Comparison of ENCODE assay signal across 19 mouse cellular contexts in the genomic region with DNA sequence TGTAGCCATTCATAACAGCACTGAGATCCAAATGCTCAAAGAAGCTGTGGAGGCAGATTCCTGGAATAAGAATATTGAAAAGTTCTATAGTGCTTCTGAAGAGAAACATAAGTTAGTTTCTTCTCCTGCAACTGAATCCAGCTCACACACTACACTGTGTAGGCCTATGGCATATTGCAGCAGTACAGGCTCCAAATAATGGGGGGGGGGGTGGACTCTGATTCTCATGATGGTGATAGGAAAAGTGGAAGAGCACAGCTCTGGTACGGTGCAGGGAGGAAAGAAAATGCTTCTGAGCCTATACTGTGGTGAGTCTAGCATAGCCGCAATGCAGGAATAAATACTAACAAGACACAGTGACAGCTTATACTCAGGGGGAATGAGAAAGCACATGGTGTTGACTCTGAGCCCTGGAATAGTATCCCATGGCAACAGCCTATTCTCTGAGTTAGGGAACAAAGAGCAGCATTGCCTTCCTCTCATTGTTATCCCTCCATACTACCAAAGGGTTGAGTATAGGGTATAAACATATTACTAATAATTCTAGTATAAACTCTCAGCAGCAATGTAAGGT.
DNase-seq lines count a peak whose midpoint lies in the region; ATAC-seq and TF ChIP-seq lines count a peak whose summit lies in the region.
"Had no signal": no experiment of that assay in that cellular context is flagged by ENCODE, and none has a peak within 500 bp of the region (broad histone marks: within the 10 kb centered on the region; RNA-seq: fewer than 3 reads in every experiment).

No protein-coding gene starts in this region.

- WGBS in neural tube, embryonic 13.5 days = 52% methylated on average over 2 of the region's 2 CpGs
- WGBS in forebrain, postnatal 0 days = 71% methylated on average over 2 of the region's 2 CpGs
- WGBS in midbrain, embryonic 13.5 days = 61% methylated on average over 2 of the region's 2 CpGs

- no peak for DNase-seq in neural tube, embryonic 10.5 days (ENCODE audit: extremely low spot score, low spot score)
- no peak for DNase-seq in forebrain, postnatal 0 days
- no peak for DNase-seq in spleen, postnatal 10 days (ENCODE audit: low spot score in 2 of 2)
- no peak for DNase-seq in cerebellum, postnatal 10 days
- DNase-seq in lung, postnatal 36 days = no peak
- DNase-seq: cerebellum, adult 11 months; cerebellum, postnatal 36 days; heart, postnatal 14 days; layer of hippocampus, postnatal 36 days; lung, adult 2 months; lung, postnatal 4 days; thymus, adult 18-20 months had no signal

- no peak overlapping the region for H3K4me3 ChIP-seq in neural tube, embryonic 13.5 days
- no peak overlapping the region for H3K4me3 ChIP-seq in forebrain, postnatal 0 days (ENCODE audit: low read depth, low read length)
- no peak overlapping the region for H3K4me3 ChIP-seq in midbrain, embryonic 13.5 days (replicated peaks)
- H3K4me3 ChIP-seq: erythroblast, embryonic 14.5 days; intestine, embryonic 15.5 days; kidney, embryonic 15.5 days had no signal

- no peak overlapping the region for H3K4me2 ChIP-seq in neural tube, embryonic 13.5 days
- H3K4me2 ChIP-seq in forebrain, postnatal 0 days (ENCODE audit: low read depth) = no peak overlapping the region
- no peak overlapping the region for H3K4me2 ChIP-seq in midbrain, embryonic 13.5 days (replicated peaks)
- H3K4me2 ChIP-seq: heart, embryonic 11.5 days; intestine, embryonic 15.5 days; kidney, embryonic 15.5 days had no signal

- ATAC-seq in neural tube, embryonic 13.5 days (ENCODE audit: low read depth) = peak; percentile 80
- ATAC-seq in forebrain, postnatal 0 days = peak; percentile 86
- ATAC-seq in midbrain, embryonic 13.5 days = peak; percentile 79
- ATAC-seq: intestine, embryonic 15.5 days had no signal

- TF ChIP-seq CTCF in forebrain, postnatal 0 days (IDR thresholded peaks at IDR 0.05; ENCODE audit: low read depth) = no peak

- no peaks in the 10 kb centered on the region for H3K36me3 ChIP-seq in neural tube, embryonic 13.5 days
- H3K36me3 ChIP-seq in forebrain, postnatal 0 days (ENCODE audit: insufficient read depth) = no peaks in the 10 kb centered on the region
- no peaks in the 10 kb centered on the region for H3K36me3 ChIP-seq in midbrain, embryonic 13.5 days
- H3K36me3 ChIP-seq: G1E; intestine, embryonic 15.5 days; kidney, embryonic 15.5 days had no signal

- H3K27ac ChIP-seq in neural tube, embryonic 13.5 days (replicated peaks) = no peak overlapping the region
- no peak overlapping the region for H3K27ac ChIP-seq in forebrain, postnatal 0 days (ENCODE audit: low read depth, low read length)
- H3K27ac ChIP-seq in midbrain, embryonic 13.5 days = no peak overlapping the region
- H3K27ac ChIP-seq: intestine, embryonic 15.5 days; kidney, embryonic 15.5 days had no signal

- H3K9me3 ChIP-seq in neural tube, embryonic 13.5 days = no peaks in the 10 kb centered on the region
- H3K9me3 ChIP-seq in forebrain, postnatal 0 days (ENCODE audit: low read length) = no peaks in the 10 kb centered on the region
- H3K9me3 ChIP-seq in midbrain, embryonic 13.5 days = no peaks in the 10 kb centered on the region
- H3K9me3 ChIP-seq: intestine, embryonic 15.5 days; kidney, embryonic 15.5 days had no signal

- no peak overlapping the region for H3K9ac ChIP-seq in neural tube, embryonic 13.5 days
- H3K9ac ChIP-seq in forebrain, postnatal 0 days = no peak overlapping the region
- H3K9ac ChIP-seq in midbrain, embryonic 13.5 days (replicated peaks) = no peak overlapping the region
- H3K9ac ChIP-seq: intestine, embryonic 15.5 days; kidney, embryonic 15.5 days had no signal

- H3K27me3 ChIP-seq in neural tube, embryonic 13.5 days = no peaks in the 10 kb centered on the region
- H3K27me3 ChIP-seq in forebrain, postnatal 0 days (ENCODE audit: insufficient read depth, low read length) = no peaks in the 10 kb centered on the region
- no peaks in the 10 kb centered on the region for H3K27me3 ChIP-seq in midbrain, embryonic 13.5 days
- H3K27me3 ChIP-seq: intestine, embryonic 15.5 days; kidney, embryonic 15.5 days had no signal

- no peaks in the 10 kb centered on the region for H3K4me1 ChIP-seq in neural tube, embryonic 13.5 days (replicated peaks)
- no peaks in the 10 kb centered on the region for H3K4me1 ChIP-seq in forebrain, postnatal 0 days (ENCODE audit: insufficient read depth)
- H3K4me1 ChIP-seq in midbrain, embryonic 13.5 days (replicated peaks) = 0 out of 2 replicates have a peak, but pooled peaks cover 2% of the 10 kb centered on the region
- H3K4me1 ChIP-seq: intestine, embryonic 15.5 days; kidney, embryonic 15.5 days had no signal
